Mouse (Mus musculus): ENCODE results near the gene Adam25. TPM values are rescaled to one million over a fixed set of nuclear protein-coding genes. Genes with fewer than 3 reads are reported as not detected.

Gene Adam25
- polyA plus RNA-seq (2014; fragmentation: Illumina TruSeq; extraction: RNeasy Lipid Tissue Mini Kit (QIAGEN cat#74804); ENCODE audit: low read depth, low replicate concordance): 81.9 TPM

GRCm38 (mm10) chr8:40751908-40752307, at the start of gene Adam25:
Adam25 (plus strand) TSS chr8:40752208.

GRCm38 (mm10) chr8:40792973-40793372, 41.0 kb downstream of the Adam25 start, which contains the start of gene Adam20:
Adam20 (plus strand) TSS chr8:40793273.

Other genes starting within 250 kb of the Adam25 start
- gene Adam24, start 77.1 kb upstream of the Adam25 start, polyA plus RNA-seq (2014; fragmentation: Illumina TruSeq; extraction: RNeasy Lipid Tissue Mini Kit (QIAGEN cat#74804); ENCODE audit: low read depth, low replicate concordance): 241 TPM
- gene Adam20, start 41.1 kb downstream of the Adam25 start, polyA plus RNA-seq (2014; fragmentation: Illumina TruSeq; extraction: RNeasy Lipid Tissue Mini Kit (QIAGEN cat#74804); ENCODE audit: low read depth, low replicate concordance): 144 TPM
- gene Adam39, start 70.8 kb downstream of the Adam25 start, polyA plus RNA-seq (2014; fragmentation: Illumina TruSeq; extraction: RNeasy Lipid Tissue Mini Kit (QIAGEN cat#74804); ENCODE audit: low read depth, low replicate concordance): 83.0 TPM

All from testis, adult 10 weeks (tissue).